Mouse (Mus musculus) liver, embryonic 11.5 days (tissue): Measurements from ENCODE around the gene Tmco1. TPM values are rescaled to one million over a fixed set of nuclear protein-coding genes. Genes with fewer than 3 reads are reported as not detected.

Experiments used
- ATAC-seq: fragments of 200-750 bp; cut with Nextera tagmentation; replicated peaks from 2 replicates; pipeline ENCODE4 v1.8.0; 2017; ENCODE audit warnings: moderate number of reproducible peaks, mild to moderate bottlenecking, moderate TSS enrichment, moderate library complexity; ENCODE audit not compliant: low FRiP score
- DNase-seq: peaks from one replicate; pipeline ENCODE4 v3.0.0-alpha.2; 2017; ENCODE audit warnings: low spot score
- H3K27ac ChIP-seq: fragments of 300-500 bp; sonication (generic); 2 replicates; pipeline ENCODE4 v1.5.1; 2014; ENCODE audit warnings: mild to moderate bottlenecking, low read depth, low read length, control low read depth
- H3K27me3 ChIP-seq: fragments of 300-500 bp; sonication (generic); replicated peaks from 2 replicates; pipeline ENCODE4 v1.6.1; 2014; ENCODE audit warnings: low read length, mixed read lengths; ENCODE audit not compliant: control insufficient read depth, insufficient read depth
- H3K36me3 ChIP-seq: fragments of 300-500 bp; sonication (generic); 2 replicates; pipeline ENCODE4 v1.6.1; 2014; ENCODE audit warnings: mild to moderate bottlenecking, low read length, moderate library complexity, mixed read lengths; ENCODE audit not compliant: control insufficient read depth, insufficient read depth
- H3K4me1 ChIP-seq: fragments of 300-500 bp; sonication (generic); replicated peaks from 2 replicates; pipeline ENCODE4 v1.6.1; 2014; ENCODE audit warnings: low read length, mixed read lengths; ENCODE audit not compliant: control insufficient read depth, insufficient read depth
- H3K4me2 ChIP-seq: fragments of 300-500 bp; sonication (generic); 2 replicates; pipeline ENCODE4 v1.6.1; 2014; ENCODE audit warnings: mild to moderate bottlenecking, control low read depth, moderate library complexity
- H3K4me3 ChIP-seq: fragments of 300-500 bp; sonication (generic); 2 replicates; pipeline ENCODE4 v1.5.1; 2014; ENCODE audit warnings: low read depth, low read length, control low read depth
- H3K9ac ChIP-seq: fragments of 300-500 bp; sonication (generic); 2 replicates; pipeline ENCODE4 v1.6.1; 2014; ENCODE audit warnings: low read depth, low read length, control low read depth
- H3K9me3 ChIP-seq: fragments of 300-500 bp; sonication (generic); 2 replicates; pipeline ENCODE4 v1.6.1; 2016; ENCODE audit warnings: low read length, inconsistent platforms, mixed read lengths; ENCODE audit not compliant: control insufficient read depth
- WGBS: fragments of 180-500 bp; shearing (Covaris S2); extraction: QIAGEN DNeasy Blood & Tissue Kit; methylation state at CpG from one replicate; pipeline ENCODE4 v1.1.7; 2014; 5-methylcytosine and 5-hydroxymethylcytosine counted together
- polyA plus RNA-seq: library from polyadenylated mRNA; unstranded; fragments of >200 nt; fragmentation: Nextera tagmentation; extraction: Ambion mirVana; gene quantifications from 2 replicates; pipeline ENCODE4 v1.2.1, GENCODE M21; 2014

The Tmco1 gene
- polyA plus RNA-seq, 1 experiment from 2014 or later = 104 TPM

DNA sequence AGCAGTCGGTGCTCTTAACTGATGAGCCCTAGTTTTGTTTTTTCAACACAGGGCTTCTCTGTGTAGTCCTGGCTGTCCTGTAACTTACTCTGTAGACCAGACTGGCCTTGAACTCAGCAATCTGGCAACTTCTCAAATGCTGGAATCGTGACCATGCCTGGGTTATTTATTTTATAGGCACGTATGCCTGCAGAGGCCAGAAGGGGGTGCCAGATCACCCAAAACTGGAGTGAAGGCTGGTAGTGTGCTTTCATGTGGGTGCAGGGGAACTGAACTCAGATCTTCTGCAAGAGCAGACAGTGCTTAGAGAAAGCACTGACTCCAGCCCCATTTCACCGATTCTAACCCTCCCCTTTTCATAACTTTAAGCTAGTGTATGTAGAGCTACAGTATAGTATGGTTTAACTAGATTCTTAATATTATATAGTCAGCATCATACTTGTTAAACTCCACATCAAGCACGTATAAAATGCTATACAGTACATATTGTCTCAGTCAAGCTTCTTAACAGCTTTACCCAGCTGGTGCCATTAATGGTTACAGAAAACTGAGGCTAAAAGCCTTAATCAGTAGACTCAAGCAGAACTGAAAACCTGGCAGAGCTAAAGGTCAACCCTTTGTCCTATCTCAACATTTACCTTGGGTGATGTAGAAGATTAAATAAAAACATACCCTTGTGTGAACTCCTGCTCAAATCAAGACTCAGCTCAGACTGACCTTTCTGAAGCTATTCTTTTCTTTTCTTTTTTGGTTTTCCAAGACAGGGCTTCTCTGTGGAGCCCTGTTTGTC lies 1.5 kb upstream of the Tmco1 start:
- Histone ChIP-seq H3K4me2 (peak overlapping the region; percentile 71; the same call in 1 of the 2 replicates), H3K9me3 (no peaks in the 10 kb centered on the region), H3K4me3 (no peak overlapping the region), H3K27me3 (no peaks in the 10 kb centered on the region), H3K4me1 (peaks cover 12% of the 10 kb centered on the region), H3K27ac (no peak overlapping the region), H3K9ac (no peak overlapping the region), H3K36me3 (no peaks in the 10 kb centered on the region)
- ATAC-seq = no peak
- 57% methylated on average over 5 of the region's 5 CpGs for WGBS
- DNase-seq = no peak

GRCm38 (mm10) chr1:167307674-167308073 lies 504 bp upstream of the Tmco1 start:
- Histone ChIP-seq H3K9ac (peak overlapping the region; percentile 100), H3K27me3 (no peaks in the 10 kb centered on the region), H3K27ac (0 out of 2 replicates have a peak overlapping the region, but pooled peaks have one; percentile 94), H3K4me1 (peaks cover 12% of the 10 kb centered on the region), H3K4me3 (peak overlapping the region; percentile 94), H3K4me2 (peak overlapping the region; percentile 71), H3K36me3 (no peaks in the 10 kb centered on the region), H3K9me3 (no peaks in the 10 kb centered on the region)
- DNase-seq = no peak
- no peak for ATAC-seq
- 36% methylated on average over 11 of the region's 11 CpGs for WGBS

GRCm38 (mm10) chr1:167312367-167312766 lies 4.2 kb downstream of the Tmco1 start:
- H3K4me2 ChIP-seq = no peak overlapping the region

DNA sequence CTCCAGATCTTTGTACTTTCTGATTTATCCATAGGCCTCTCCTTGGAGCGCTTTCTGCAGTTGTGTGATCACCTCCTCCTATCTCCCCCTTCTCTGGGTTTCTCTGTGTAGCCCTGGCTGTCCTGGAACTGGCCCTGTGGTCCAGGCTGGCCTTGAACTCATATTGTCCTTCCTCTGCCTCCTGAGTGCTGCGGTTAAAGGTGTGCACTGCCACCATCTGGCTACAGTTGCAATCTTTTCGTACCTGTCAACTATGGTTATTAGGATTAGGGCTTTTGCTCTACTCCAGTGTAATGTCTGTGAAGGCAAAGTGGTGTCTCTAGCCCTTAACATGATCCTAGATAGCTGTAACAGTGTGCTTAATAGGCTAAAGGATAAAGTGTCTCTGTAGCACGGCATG lies 5.0 kb downstream of the Tmco1 start:
- no peak overlapping the region for H3K9ac ChIP-seq
- no peak overlapping the region for H3K4me2 ChIP-seq
- no peaks in the 10 kb centered on the region for H3K9me3 ChIP-seq
- no peak for DNase-seq
- no peak overlapping the region for H3K4me3 ChIP-seq
- no peaks in the 10 kb centered on the region for H3K27me3 ChIP-seq
- H3K4me1 ChIP-seq = peaks cover 7% of the 10 kb centered on the region
- H3K36me3 ChIP-seq = peaks cover 5% of the 10 kb centered on the region; the same call in 1 of the 2 replicates
- H3K27ac ChIP-seq = no peak overlapping the region
- 80% methylated on average over 4 of the region's 4 CpGs for WGBS
- no peak for ATAC-seq

More at GRCm38 (mm10) chr1:167312367-167312766, 4.2 kb downstream of the Tmco1 start:
- peaks cover 7% of the 10 kb centered on the region for H3K4me1 ChIP-seq
- H3K9me3 ChIP-seq = no peaks in the 10 kb centered on the region
- no peak for ATAC-seq
- H3K4me3 ChIP-seq = no peak overlapping the region
- no peak overlapping the region for H3K9ac ChIP-seq
- peaks cover 3% of the 10 kb centered on the region; the same call in 1 of the 2 replicates for H3K36me3 ChIP-seq
- H3K27me3 ChIP-seq = no peaks in the 10 kb centered on the region
- no peak overlapping the region for H3K27ac ChIP-seq
- DNase-seq = no peak

DNA sequence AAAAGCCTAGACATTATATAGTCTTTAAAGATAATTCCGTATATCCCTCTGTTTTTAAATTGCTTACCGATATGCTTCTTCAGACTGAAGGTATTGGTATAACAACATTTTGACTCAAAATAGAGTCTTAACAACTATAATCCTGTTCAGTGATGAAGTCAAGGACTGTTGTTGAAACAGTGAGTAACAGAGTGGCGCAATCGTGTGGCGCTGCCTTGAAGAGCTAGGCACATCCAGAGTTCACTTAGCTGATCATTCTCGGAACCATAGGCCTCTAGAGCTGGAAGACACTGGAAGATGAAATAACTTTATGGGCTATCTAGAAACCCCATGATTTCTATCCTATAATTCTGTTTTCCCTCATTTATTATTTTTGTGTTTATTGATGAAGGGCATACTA lies 13.5 kb downstream of the Tmco1 start:
- Histone ChIP-seq H3K4me2 (no peak overlapping the region), H3K9me3 (no peaks in the 10 kb centered on the region), H3K4me3 (no peak overlapping the region), H3K4me1 (no peaks in the 10 kb centered on the region), H3K27me3 (no peaks in the 10 kb centered on the region), H3K27ac (no peak overlapping the region), H3K9ac (no peak overlapping the region), H3K36me3 (peaks cover 30% of the 10 kb centered on the region)
- ATAC-seq = no peak
- 93% methylated on average over 6 of the region's 6 CpGs for WGBS
- DNase-seq = no peak

DNA sequence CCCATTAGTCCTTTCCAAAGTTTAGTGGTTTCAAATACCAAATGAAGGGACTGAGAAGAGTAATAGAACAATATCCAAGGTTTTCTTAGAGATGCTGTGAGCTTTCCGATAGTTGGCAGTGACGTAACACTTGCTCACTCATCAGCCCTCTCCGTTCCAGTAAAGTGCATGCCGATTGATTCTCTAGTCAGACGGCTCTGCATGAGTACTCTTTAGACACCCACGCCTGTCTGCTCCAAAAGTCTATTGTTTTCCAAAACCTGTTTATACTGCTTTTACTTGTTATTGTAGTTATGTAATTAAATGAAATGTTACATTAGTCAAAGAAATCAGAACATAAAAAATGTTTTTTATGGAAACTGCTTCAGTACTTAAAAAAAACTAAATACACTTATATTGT lies 20.6 kb downstream of the Tmco1 start:
- no peak overlapping the region for H3K4me2 ChIP-seq
- no peaks in the 10 kb centered on the region for H3K4me1 ChIP-seq
- no peaks in the 10 kb centered on the region for H3K27me3 ChIP-seq
- peaks cover 22% of the 10 kb centered on the region for H3K36me3 ChIP-seq
- no peak overlapping the region for H3K9ac ChIP-seq
- H3K9me3 ChIP-seq = no peaks in the 10 kb centered on the region
- no peak overlapping the region for H3K27ac ChIP-seq
- WGBS = 91% methylated on average over 6 of the region's 6 CpGs
- H3K4me3 ChIP-seq = no peak overlapping the region
- ATAC-seq = no peak
- DNase-seq = no peak

GRCm38 (mm10) chr1:167331106-167331505 lies 22.9 kb downstream of the Tmco1 start:
- Histone ChIP-seq H3K4me1 (no peaks in the 10 kb centered on the region), H3K36me3 (peaks cover 19% of the 10 kb centered on the region), H3K4me3 (no peak overlapping the region), H3K27me3 (no peaks in the 10 kb centered on the region), H3K27ac (no peak overlapping the region), H3K9me3 (no peaks in the 10 kb centered on the region), H3K9ac (no peak overlapping the region), H3K4me2 (no peak overlapping the region)
- WGBS = 74% methylated on average over 8 of the region's 8 CpGs
- DNase-seq = no peak
- no peak for ATAC-seq

DNA sequence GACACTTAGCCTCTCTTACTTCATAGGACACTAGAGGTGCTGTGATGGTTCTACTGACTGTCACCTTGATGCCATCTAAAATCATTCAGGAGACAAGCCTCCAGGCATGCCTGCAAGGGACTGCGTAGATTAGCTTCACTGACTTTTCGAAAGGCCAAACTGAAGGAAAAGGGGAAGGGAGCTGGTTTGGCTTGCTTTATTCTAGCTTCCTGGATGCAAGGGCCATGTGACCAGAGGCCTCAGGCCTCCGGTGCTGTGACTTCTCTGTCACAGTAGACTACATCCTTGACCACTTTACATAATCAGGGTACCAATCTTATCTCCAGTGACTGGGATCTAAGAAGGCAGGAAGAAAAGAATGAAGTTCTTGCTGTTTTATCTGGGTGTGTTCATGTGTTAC lies 28.2 kb downstream of the Tmco1 start:
- ATAC-seq = no peak
- H3K4me2 ChIP-seq = no peak overlapping the region
- no peaks in the 10 kb centered on the region; the same call in 1 of the 2 replicates for H3K4me1 ChIP-seq
- H3K27me3 ChIP-seq = no peaks in the 10 kb centered on the region
- no peak for DNase-seq
- no peak overlapping the region for H3K9ac ChIP-seq
- H3K36me3 ChIP-seq = peaks cover 3% of the 10 kb centered on the region; the same call in 1 of the 2 replicates
- no peaks in the 10 kb centered on the region for H3K9me3 ChIP-seq
- H3K4me3 ChIP-seq = no peak overlapping the region
- no peak overlapping the region for H3K27ac ChIP-seq
- WGBS = 76% methylated on average over 3 of the region's 3 CpGs
